Mouse (Mus musculus) ES-E14 (cell line): ENCODE measurements at regions not wholly inside any gene's neighbourhood (a gene's known extent, or its start where the extent isn't known, plus 50 kb on each side); places are given as distances from the start of the nearest gene placed in this dataset.

Experiments used
- CHD2 ChIP-seq: IDR thresholded peaks from 2 replicates; pipeline ENCODE4 v1.6.1; 2014; ENCODE audit warnings: mild to moderate bottlenecking, low read depth, low read length, inconsistent platforms
- HCFC1 ChIP-seq: IDR thresholded peaks from 2 replicates; pipeline ENCODE4 v1.6.1; 2012; ENCODE audit warnings: low read length, inconsistent platforms, borderline replicate concordance; ENCODE audit not compliant: insufficient read depth
- MAFK ChIP-seq: IDR thresholded peaks from 2 replicates; pipeline ENCODE4 v1.6.1; 2014; ENCODE audit warnings: mild to moderate bottlenecking, low read depth, low read length, inconsistent platforms; ENCODE audit not compliant: insufficient read depth
- ZC3H11A ChIP-seq: IDR thresholded peaks from 2 replicates; pipeline ENCODE4 v1.6.1; 2012; ENCODE audit warnings: low read depth, mild to moderate bottlenecking, inconsistent platforms, low read length, borderline replicate concordance
- ZNF384 ChIP-seq: IDR thresholded peaks from 2 replicates; pipeline ENCODE4 v1.6.1; 2012; ENCODE audit warnings: low read depth, low read length, inconsistent platforms

DNA sequence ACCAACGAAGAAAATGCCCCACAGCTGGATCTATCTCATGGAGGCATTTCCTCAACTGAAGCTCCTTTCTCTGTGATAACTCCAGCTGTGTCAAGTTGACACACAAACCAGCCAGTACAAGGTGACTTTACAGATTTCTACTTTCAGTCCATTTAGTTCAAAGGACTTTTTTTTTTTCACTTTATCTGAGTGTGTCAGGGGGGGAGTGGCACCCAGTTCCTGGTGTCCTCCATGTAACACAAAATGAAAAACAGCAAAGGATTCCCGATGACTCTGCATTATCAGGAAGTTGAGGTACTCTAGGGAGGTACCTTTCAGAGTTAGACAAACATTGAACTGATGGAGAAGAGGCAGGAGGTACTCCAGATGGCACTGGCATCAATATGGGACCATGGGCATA, 87.4 kb downstream of the Il12a start:
- TF ChIP-seq CHD2 (no peak), HCFC1 (no peak), ZNF384 (no peak), MAFK (no peak), ZC3H11A (no peak)
